Mouse (Mus musculus): ENCODE results near the gene Opcml. TPM values are rescaled to one million over a fixed set of nuclear protein-coding genes. Genes with fewer than 3 reads are reported as not detected.

The Opcml gene
- total RNA-seq, 4 experiments from 2014 or later = 0.80 to 2.2 (median 1.8) TPM

- no peak for DNase-seq
Measured at GRCm38 (mm10) chr9:28255128-28255904, 464.7 kb downstream of the Opcml start.

DNA sequence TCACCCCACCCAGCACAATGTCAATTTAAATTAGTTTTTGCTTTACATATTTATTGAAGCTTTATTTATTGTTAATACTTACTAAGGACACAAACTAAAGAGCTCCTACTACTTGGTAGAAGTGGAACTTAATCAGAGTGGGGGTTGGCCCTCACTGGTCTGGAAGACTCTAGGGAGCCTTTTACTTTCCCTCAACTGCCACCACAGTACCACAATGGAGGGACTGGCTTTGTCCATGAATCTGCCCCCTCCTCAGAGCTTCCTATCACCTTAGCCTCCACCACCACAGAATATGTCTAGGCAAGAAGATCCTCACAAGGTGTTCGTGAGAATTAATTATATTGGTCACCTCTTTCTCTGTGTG lies 465.3 kb downstream of the Opcml start:
- no peak for DNase-seq

DNA sequence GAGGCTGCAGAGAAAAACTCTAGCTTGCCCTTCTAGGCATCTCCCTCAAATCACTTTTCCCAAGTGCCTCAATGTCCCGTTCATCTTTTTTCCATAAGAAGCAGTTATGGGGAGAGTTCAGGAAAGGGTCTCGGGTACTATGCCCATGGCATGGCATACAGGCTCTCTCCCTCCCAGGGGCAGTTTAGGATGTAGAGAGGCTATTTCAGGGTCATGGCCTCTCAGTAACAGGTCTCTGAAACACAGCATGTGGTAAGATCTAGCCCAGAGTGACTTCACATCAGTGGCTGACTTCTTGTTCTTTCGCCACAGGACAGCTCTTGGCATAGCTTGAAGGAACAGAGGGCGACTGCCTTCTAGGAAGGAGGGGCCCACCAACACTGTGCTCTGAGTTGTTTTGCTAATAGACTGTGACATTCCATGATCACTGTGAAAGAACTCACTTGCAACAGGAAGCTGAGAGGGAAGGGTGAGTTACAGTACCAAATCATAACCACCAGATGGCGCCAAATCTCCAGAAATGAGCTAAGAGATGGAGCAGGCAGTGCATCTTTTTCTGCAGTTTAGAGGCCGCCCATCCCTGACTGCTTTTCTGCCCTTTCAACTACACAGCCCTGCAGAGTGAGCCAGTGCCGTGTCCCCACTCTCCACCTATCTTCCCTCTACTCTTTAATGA lies 470.6 kb downstream of the Opcml start:
- DNase-seq = peak; percentile 35

DNA sequence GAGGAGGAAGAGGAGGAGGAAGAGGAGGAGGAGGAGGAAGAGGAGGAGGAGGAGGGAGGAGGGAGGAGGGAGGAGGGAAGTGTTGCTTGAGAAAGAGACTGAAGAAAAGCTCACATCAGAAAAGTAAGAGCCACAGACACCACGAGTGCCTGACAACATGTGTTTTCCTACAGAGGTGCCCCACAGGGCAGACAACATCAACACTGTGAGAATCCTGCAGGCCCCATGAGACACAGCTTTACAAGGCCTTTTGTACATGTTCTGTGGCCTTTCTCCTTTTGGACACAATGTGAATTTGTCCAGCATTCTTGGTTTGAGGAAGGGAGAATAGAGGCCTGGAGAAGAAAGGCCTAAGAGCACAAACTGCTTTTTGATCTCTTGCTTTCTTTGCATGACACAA lies 471.4 kb downstream of the Opcml start:
- no peak for DNase-seq

GRCm38 (mm10) chr9:28262896-28263295 lies 472.3 kb downstream of the Opcml start:
- DNase-seq = no peak

GRCm38 (mm10) chr9:28264761-28265160 lies 474.2 kb downstream of the Opcml start:
- peak; percentile 18 for DNase-seq

DNA sequence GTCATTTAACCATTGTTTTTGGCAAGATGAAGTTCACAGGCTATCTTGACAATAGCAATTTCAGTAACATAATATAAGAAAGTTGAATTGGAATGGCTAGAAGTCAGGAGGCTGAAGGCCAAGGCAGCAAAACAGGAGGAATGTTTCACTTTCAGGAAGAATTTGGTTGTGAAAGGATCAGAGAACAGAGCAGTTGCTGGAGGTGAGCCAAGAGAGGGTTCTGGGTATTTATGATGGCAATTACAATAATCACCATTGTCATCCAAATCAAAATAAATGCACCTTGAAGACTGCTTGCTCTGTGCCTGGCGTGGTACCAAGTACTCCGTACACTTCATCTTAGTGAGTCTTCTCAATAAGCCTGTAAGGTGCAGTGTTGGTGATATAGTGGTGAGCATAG lies 483.2 kb downstream of the Opcml start:
- no peak for DNase-seq

GRCm38 (mm10) chr9:28278555-28278954 lies 488.0 kb downstream of the Opcml start:
- no peak for DNase-seq

GRCm38 (mm10) chr9:28281025-28281424 lies 490.4 kb downstream of the Opcml start:
- no peak for DNase-seq

DNA sequence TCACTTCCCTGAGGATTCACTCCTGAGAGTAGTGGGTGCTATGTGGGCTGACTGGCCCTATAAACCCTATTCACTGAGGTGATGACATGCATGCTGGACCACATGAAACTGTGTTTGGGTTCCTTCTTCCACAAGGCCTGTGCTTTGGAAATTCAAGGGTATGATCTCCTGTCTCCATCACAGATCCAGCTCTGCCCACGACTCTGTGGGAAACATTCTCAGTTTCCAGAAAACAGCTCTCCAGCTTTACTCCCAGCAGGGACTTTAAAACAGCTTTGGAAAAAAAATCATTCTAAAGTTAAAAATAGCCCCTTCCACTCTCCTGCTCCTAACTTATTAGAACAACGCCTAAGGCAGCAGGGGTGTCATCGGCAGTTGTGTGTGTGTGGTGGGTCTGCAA lies 491.0 kb downstream of the Opcml start:
- DNase-seq = no peak

GRCm38 (mm10) chr9:28285016-28285415 lies 494.4 kb downstream of the Opcml start:
- DNase-seq = no peak

DNA sequence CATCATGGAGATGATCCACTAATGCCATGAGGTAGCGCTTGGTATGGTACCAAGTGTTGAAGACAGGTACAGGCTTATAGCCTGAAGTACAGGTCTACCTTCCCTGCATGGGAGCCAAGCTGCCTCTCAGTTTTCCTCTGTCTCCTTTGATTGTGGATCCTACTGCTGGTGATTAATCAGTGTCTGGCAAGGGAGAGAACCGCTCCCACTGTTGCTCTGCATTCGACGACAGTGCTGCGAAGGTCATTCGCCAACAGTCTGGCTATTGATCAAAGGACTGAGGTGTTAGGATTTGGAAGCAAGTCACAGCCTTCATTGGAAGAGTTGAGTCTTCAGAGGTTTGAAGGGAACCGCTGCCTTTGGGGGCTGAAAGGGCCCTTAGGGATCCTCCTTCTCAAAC lies 495.8 kb downstream of the Opcml start:
- peak; percentile 29 for DNase-seq

DNA sequence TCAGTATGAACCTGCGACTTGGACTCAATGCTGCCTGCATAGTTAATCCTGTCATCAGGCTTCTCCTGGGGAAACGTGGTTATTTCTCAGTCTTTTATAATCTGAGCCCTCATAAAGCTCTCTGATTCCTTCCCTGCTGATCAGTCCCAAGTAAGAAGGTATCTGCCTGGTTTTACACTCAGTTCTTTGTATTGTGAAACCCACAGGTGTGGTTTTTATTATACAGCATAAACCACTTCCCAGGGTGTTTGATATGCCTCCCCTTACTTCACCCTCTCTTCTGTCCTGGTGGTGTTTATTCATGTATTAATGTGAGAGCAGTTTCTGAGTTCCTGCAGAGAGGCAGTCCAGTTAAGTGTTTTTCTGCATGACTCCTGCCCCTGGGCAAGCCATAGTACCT lies 496.9 kb downstream of the Opcml start:
- DNase-seq = no peak

- DNase-seq = peak; percentile 86
Measured at GRCm38 (mm10) chr9:28289696-28290330, 499.2 kb downstream of the Opcml start.

DNA sequence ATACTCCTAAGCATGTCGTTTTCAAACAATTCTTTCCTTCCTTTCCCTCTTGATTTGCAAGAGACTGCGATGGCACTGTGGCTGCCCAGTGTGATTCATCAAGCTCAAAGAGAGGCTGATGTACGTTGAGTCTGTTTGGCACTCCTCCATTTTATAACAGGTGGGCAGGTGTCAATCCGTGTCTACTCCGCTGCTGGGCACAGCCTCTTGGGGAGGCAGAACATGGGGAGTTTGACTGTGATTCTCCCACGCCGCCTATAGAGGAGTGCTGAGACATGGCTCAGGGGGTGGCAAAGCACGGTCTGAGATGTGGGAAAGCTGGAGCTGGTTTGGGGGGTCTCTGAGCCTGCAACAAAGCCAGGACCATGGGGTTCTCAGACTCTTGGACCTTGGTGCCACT lies 513.1 kb downstream of the Opcml start:
- DNase-seq = no peak

GRCm38 (mm10) chr9:28306364-28307121 lies 516.0 kb downstream of the Opcml start:
- no peak for DNase-seq

DNA sequence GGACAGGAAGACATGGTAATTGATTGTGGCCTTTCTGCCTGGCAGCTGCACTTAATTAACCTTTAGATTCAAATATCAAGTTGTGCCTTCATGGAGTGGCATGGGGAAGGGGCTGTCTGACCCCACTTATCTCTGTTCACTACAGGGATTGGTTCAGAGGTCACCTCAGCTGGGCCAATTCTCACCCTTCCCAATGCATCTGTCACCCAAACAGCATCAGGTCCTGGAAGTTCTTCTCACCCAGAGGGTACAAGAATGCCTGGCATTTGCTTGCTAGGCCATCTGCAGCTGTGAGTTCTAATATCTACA lies 516.5 kb downstream of the Opcml start:
- DNase-seq = no peak

- DNase-seq = no peak
Measured at GRCm38 (mm10) chr9:28307481-28308050, 517.0 kb downstream of the Opcml start.

DNA sequence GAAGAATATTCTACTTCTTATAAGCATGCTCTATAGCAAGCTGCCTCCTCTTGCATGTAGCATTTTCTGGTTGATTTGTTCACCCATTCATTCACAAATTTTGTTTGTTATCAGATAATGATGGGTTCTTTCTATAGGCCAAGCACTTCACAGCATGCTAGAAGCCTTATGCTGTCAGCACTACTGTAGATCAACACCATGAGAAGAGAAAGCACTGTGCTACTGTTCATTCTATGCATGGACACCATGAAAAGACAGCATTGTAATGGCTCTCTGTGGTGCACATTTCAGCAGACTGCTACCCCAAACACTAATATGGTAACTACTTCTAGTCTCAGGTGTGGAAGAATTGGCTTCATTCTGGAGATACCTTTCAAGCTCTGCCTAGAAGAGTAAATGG lies 527.3 kb downstream of the Opcml start:
- DNase-seq = no peak

- DNase-seq = peak; percentile 74
Measured at GRCm38 (mm10) chr9:28319021-28319755, 528.6 kb downstream of the Opcml start.

GRCm38 (mm10) chr9:28319802-28320201 lies 529.2 kb downstream of the Opcml start:
- DNase-seq = no peak

DNA sequence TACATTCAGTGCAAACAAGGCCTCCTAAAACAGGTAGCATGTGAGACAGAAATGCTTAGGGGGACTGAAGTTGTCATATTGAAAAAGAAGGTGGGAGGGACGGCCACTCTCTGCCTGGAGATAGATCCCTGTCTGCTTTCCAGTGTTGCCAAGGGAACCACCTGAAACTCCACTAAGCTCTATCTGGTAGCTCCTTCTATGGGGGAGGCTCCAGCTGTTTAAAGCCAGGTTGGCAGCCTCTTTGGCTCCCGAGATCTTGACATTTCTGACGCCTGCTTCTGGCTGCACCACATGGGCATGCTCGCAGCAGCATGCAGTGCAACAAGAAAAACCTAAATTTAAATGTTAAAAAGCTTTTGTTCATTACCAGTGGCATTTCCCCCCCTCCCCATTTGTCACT lies 537.4 kb downstream of the Opcml start:
- DNase-seq = no peak
